Mouse (Mus musculus) cortical plate, adult 2 months (tissue): Measurements from ENCODE around the gene Casp7. TPM values are rescaled to one million over a fixed set of nuclear protein-coding genes. Genes with fewer than 3 reads are reported as not detected.
"Not testable (repeated sequence)": the region's sequence is repeated elsewhere in the genome, so short reads cannot be mapped to it uniquely, and the experiment has no call there.

Source experiments
- H3K27ac ChIP-seq: fragments of 200-500 bp; 2 replicates; pipeline ENCODE4 v1.5.1; 2012; ENCODE audit warnings: low read length, control low read depth, inconsistent platforms; ENCODE audit not compliant: insufficient read depth
- H3K4me1 ChIP-seq: fragments of 200-500 bp; 2 replicates; pipeline ENCODE4 v1.6.1; 2011; ENCODE audit warnings: low read length; ENCODE audit not compliant: control insufficient read depth, insufficient read depth
- H3K4me3 ChIP-seq: fragments of 200-500 bp; 2 replicates; pipeline ENCODE4 v1.5.1; 2011; ENCODE audit warnings: mild to moderate bottlenecking, low read length, control low read depth; ENCODE audit not compliant: insufficient read depth
- CTCF ChIP-seq: fragments of 200-500 bp; IDR thresholded peaks from 2 replicates; pipeline ENCODE4 v1.5.1; 2011; ENCODE audit warnings: mild to moderate bottlenecking, control low read depth, low read length; ENCODE audit not compliant: insufficient read depth; ENCODE audit errors: extremely low read depth
- POLR2A ChIP-seq: fragments of 200-500 bp; IDR thresholded peaks from 2 replicates; pipeline ENCODE4 v1.6.1; 2011; ENCODE audit warnings: mild to moderate bottlenecking, low read length, control low read depth; ENCODE audit not compliant: insufficient read depth; ENCODE audit errors: extremely low read depth
- polyA plus RNA-seq: library from polyadenylated mRNA; depleted of rRNA; stranded (reverse); fragments of >200 nt; gene quantifications from 2 replicates; pipeline ENCODE4 v1.2.3, GENCODE M21; 2012; rRNA removed

Gene Casp7
- 4.4 TPM in 2 replicates for polyA plus RNA-seq

DNA sequence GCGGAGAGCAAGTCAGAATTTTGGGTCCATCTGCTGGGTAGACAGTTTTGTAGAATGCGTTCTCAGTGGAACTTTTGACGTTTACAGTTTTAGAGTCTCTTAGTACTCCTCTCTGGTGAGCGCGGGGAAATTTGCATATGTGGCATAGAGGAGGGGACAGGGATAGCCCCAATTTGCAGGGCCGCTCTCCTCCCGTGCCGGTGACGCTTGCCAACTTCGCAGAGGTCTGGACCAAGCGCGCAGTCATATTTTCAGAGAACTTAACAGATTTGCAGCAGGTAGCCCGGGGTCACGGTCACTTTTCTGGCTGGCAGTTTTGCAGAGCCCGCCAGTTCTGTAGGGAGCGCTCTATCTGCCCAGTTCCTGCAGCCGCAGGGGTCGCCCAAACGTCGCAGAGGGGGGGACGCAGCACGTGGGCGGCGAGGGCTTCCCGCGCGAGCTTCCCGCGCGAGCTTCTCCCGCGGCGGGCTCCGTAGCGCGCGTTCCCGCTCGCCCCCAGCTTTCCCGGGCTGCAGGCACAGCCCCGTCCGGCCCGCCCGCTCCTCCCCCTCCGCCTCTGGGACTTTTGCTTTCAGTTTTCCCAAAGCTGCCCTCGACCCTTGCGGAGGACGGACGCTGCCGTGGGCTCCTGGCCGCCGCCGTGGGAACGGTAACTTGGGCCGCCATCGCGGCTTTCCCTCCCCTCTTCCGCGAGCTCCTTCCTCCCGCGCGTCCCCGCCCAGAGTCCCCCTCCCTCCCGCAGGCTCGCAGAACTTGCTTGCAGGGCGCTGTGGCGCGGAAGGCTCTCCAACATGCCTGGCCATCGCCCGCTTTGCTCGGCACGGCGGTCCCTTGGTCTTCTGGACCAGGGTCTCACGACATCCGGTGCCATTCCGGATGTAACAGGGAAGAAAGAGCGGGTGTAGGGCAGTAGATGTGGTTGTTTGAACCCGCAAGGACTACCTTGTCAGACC lies at the start of gene Casp7:
Gene Casp7, plus strand, starts transcription at position 461 of the 953 bp plus-strand sequence.
- H3K4me3 ChIP-seq = peak within 1 kb of the TSS; percentile 65
- TF ChIP-seq CTCF = no peak
- 0 out of 2 replicates have a peak, but pooled peaks have one; percentile 35 for TF ChIP-seq POLR2A
- H3K4me1 ChIP-seq = peaks cover 1% of the 10 kb centered on the region
- H3K27ac ChIP-seq = no peak within 1 kb of the TSS

DNA sequence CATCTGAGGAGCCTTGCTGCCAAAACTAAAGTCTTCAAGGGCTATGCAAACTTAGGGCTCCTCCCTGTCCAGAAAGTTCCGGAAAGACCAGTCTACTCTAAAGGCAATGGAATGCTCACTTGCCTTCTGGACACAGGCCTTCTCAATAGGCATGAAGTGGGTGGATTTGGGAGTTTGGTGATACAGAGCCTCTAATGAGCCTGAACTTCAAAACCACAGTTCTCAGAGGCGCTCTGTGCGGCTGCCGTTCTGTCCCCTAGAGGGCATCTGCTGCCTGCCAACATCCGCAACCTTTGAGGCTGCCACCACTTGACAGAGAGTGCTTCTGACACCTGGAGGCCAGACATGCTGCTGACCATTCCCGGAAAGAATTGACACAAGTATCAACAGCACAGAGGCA lies 47.6 kb upstream of the Casp7 start:
- no peak overlapping the region for H3K27ac ChIP-seq
- no peaks in the 10 kb centered on the region for H3K4me1 ChIP-seq
- H3K4me3 ChIP-seq = no peak overlapping the region
- TF ChIP-seq POLR2A (no peak), CTCF (0 out of 2 replicates have a peak, but pooled peaks have one; percentile 3)

DNA sequence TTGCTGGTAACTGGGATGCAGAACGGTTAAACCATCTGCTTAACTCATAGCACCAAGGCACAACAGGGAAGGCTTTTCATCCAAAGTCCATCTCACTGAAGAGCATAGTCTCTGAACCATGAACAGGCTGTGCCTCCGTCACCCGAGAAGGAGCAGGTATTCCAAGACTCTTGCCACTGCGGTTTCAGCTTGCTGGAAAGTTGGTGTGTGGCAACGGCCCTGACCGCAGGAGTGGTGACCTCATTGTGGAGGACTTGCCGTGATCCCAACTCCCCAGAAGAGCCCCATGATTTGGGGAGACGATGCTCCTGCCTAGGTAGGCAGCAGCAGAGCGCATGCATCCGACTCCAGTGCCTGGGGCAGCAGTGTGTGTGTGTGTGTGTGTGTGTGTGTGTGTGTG lies 43.2 kb upstream of the Casp7 start:
- no peak for TF ChIP-seq POLR2A
- TF ChIP-seq CTCF = no peak
- H3K4me1 ChIP-seq = no peaks in the 10 kb centered on the region
- H3K27ac ChIP-seq = no peak overlapping the region
- H3K4me3 ChIP-seq = no peak overlapping the region

- Histone ChIP-seq H3K4me1 (no peaks in the 10 kb centered on the region), H3K27ac (no peak overlapping the region), H3K4me3 (no peak overlapping the region)
- no peak for TF ChIP-seq CTCF
- TF ChIP-seq POLR2A = no peak
These were observed 41.7 kb upstream of the Casp7 start for GRCm38 (mm10) chr19:56355201-56355600.

DNA sequence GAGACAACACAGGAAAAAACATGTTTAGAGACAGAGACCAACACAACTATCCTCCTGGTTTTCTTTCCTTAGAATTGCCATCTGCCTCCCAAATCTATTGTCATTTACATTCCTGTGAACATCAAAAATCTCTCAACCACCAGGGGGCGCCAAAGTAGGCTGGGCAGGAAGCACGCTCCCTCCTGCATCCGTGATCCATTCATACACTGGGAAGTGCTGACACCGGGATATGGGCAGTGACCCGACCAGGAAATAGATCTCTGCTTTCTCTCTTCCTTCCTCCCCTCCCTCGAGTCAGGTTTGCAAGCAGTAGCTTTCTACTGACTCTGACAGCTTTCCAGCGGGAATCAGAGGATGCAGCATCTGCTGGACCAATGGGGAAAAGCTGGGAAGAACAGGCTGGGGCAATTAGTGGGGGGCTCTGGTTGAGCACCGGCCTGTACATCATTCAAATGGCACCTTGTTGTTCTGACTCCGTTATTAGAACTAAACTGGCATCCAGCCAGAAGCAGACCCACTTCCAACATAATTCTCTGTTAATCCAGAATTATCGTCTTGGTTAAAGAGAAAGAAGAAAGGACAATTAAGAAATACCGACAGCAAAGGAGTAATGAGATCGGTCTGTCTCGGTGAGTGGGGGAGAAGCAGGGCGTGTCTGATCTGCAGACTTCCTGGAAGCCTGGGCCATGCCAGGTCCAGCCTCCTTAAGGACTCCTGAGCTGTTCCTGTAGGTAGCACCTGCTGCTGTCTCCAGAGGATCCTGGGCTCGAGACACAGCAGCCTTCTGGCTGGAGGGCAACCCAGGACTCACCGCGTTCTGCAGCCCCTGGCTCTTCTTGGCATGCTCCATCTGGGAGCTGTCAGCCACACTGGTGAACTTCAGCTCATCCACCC lies 40.2 kb upstream of the Casp7 start:
- Histone ChIP-seq H3K4me1 (no peaks in the 10 kb centered on the region), H3K27ac (no peak overlapping the region), H3K4me3 (no peak overlapping the region)
- TF ChIP-seq CTCF (peak; percentile 68), POLR2A (no peak)

GRCm38 (mm10) chr19:56357374-56357708 lies 39.6 kb upstream of the Casp7 start:
- H3K4me3 ChIP-seq, H3K27ac ChIP-seq, H3K4me1 ChIP-seq: not testable (repeated sequence)

GRCm38 (mm10) chr19:56358890-56359289 lies 38.0 kb upstream of the Casp7 start:
- TF ChIP-seq CTCF = no peak
- TF ChIP-seq POLR2A = no peak
- Histone ChIP-seq H3K4me1 (no peaks in the 10 kb centered on the region), H3K4me3 (no peak overlapping the region), H3K27ac (no peak overlapping the region)

GRCm38 (mm10) chr19:56363721-56364460 lies 33.0 kb upstream of the Casp7 start:
- H3K4me1 ChIP-seq = peaks cover 3% of the 10 kb centered on the region; the same call in 1 of the 2 replicates
- no peak overlapping the region for H3K27ac ChIP-seq
- no peak for TF ChIP-seq CTCF
- no peak overlapping the region for H3K4me3 ChIP-seq

DNA sequence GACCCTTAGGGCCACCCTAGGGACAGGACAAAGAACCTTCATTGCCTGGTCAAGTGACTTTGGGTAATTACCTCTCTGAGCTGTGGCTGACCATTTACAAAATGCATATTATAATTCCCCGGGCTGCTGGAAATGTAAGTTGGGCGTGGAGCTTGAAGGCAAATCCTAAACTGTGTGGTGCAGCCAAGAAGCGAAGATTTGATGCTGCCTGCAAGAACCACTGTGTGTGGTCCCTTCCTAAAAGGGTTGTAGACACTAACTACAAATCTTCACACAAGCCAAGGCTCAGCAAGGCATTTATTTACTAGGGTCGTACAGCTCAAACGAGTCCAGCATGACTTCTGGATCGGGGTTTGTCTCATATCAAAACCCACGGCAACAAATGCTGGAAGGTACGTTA lies 32.4 kb upstream of the Casp7 start:
- Histone ChIP-seq H3K4me1 (peaks cover 3% of the 10 kb centered on the region; the same call in 1 of the 2 replicates), H3K4me3 (no peak overlapping the region), H3K27ac (no peak overlapping the region)
- TF ChIP-seq CTCF (no peak), POLR2A (no peak)
